Mouse (Mus musculus): ENCODE data around the gene Grin3b.

DNA sequence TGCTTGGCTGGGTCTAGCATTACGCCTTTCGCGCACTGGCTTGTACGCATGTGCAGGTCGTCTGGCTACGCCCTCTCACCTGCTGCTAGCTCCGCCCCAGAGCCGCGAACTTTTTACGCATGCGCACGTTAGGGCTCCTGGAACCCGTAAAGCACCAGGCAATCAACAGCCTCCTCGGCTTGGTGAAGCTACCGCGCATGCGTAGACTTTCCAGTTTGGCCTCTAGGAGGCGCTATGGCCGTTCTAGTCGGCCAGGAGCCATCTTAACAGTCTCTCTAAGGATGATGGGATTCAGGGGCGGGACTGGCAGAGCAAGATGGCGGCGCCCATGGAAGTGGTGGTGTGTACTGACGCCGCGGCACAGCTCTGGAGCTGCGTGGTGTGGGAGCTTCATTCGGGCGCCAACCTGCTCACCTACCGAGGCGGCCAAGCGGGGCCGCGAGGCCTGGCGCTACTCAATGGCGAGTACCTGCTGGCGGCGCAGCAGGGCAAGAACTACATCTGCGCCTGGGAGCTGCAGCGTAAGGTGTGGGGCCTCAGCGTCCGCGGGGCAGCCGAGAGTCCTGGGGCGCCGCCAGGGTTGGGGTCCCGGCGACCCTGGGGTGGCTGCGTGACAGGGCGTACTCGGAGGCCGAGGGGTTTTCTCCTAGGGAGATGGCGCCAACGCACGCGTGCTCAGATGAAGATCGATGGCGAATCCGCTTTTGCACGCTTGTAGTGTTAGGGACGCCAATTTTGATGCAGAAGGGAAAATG lies 10.5 kb upstream of the Grin3b start, which contains the start of gene Wdr18:
- TF ChIP-seq CHD2 (IDR thresholded peaks at IDR 0.05; ENCODE audit: low read depth, low read length) (no peak), ZC3H11A (IDR thresholded peaks at IDR 0.05; ENCODE audit: borderline replicate concordance, low read depth, low read length) (peak; percentile 27; the same call in 1 of the 2 replicates)
